8 mouse cellular contexts compared by ENCODE assay signal in genomic region chr2:68466124-68467070, GRCm38 (mm10). TPM values are rescaled to one million over a fixed set of nuclear protein-coding genes. Genes with fewer than 3 reads are reported as not detected.
DNase-seq lines count a peak whose midpoint lies in the region; ATAC-seq and TF ChIP-seq lines count a peak whose summit lies in the region.

No protein-coding gene starts in this region.

- 0 out of 2 replicates have a peak overlapping the region, but pooled peaks have one; percentile 8 for H3K27ac ChIP-seq in stomach, postnatal 0 days (replicated peaks)

- DNase-seq in adrenal gland, adult (ENCODE audit: inconsistent age in 2 of 2, low spot score in 1 of 2) = peak; percentile 65 to 71
- no peak for DNase-seq in adrenal gland, adult 8-10 months
- peak; percentile 12 for DNase-seq in R1 (ENCODE audit: low read depth, low spot score)
- DNase-seq in gonadal fat pad, adult 2 months (ENCODE audit: low read depth) = peak; percentile 50
- peak; percentile 33 to 44 for DNase-seq in kidney, postnatal 36 days
- peak; percentile 61 for DNase-seq in stomach, postnatal 0 days (ENCODE audit: low spot score)
- DNase-seq in layer of hippocampus, postnatal 14 days (ENCODE audit: low spot score in 2 of 2) = no peak
- DNase-seq in retina, embryonic 14.5 days (ENCODE audit: low spot score) = no peak

- H3K4me2 ChIP-seq in stomach, postnatal 0 days (replicated peaks; ENCODE audit: low read depth) = no peak overlapping the region

- H3K9ac ChIP-seq in stomach, postnatal 0 days (ENCODE audit: low read length) = no peak overlapping the region

- H3K27me3 ChIP-seq in stomach, postnatal 0 days (ENCODE audit: control insufficient read depth, insufficient read depth, low read length) = no peaks in the 10 kb centered on the region

- no peak overlapping the region for H3K4me3 ChIP-seq in stomach, postnatal 0 days (ENCODE audit: low read depth, low read length)

- TF ChIP-seq EP300 in stomach, postnatal 0 days (optimal IDR thresholded peaks at IDR 0.05) = no peak

- H3K9me3 ChIP-seq in stomach, postnatal 0 days (ENCODE audit: control insufficient read depth, low read length) = no peaks in the 10 kb centered on the region

- peaks cover 2% of the 10 kb centered on the region; the same call in 1 of the 2 replicates for H3K4me1 ChIP-seq in stomach, postnatal 0 days (replicated peaks; ENCODE audit: control insufficient read depth, insufficient read depth)

- ATAC-seq in stomach, postnatal 0 days (ENCODE audit: low FRiP score, low TSS enrichment) = peak; percentile 51

- 49% methylated on average over 17 of the region's 19 CpGs for WGBS in stomach, postnatal 0 days

- no peaks in the 10 kb centered on the region for H3K36me3 ChIP-seq in stomach, postnatal 0 days (ENCODE audit: control insufficient read depth, insufficient read depth, low read length)

- no peak for TF ChIP-seq CTCF in stomach, postnatal 0 days (IDR thresholded peaks at IDR 0.05; ENCODE audit: low read depth)

RNA-seq across cellular contexts. Expression of gene Stk39, which starts 5.7 kb away (rescaled TPM):
- 100 to 1,000 TPM in 1 of 4 experiments, 10 to 100 TPM in 3; 59.8 to 101 (median 73.8) TPM for total RNA-seq in adrenal gland, adult 8-10 months (2022)
- 14.5 and 20.0 TPM in 2 replicates for polyA plus RNA-seq in gonadal fat pad, adult 2 months (2012; rRNA removed)
- polyA plus RNA-seq in stomach, postnatal 0 days (2015; fragmentation: Nextera tagmentation; extraction: Ambion mirVana) = 20.9 and 23.6 TPM in 2 replicates
- total RNA-seq in layer of hippocampus, postnatal 14 days (2021) = 10 to 100 TPM; 52.7 to 66.6 TPM

Comparison
In these comparisons a context has a peak if more than half of its experiments do, and no peak if none do; other contexts are left out.
1. DNase-seq: peak in adrenal gland, adult (2 of 2), R1 (single experiment), gonadal fat pad, adult 2 months (single experiment), kidney, postnatal 36 days (2 of 2) and stomach, postnatal 0 days (single experiment); none in adrenal gland, adult 8-10 months (single experiment), layer of hippocampus, postnatal 14 days (0 of 2) and retina, embryonic 14.5 days (single experiment).